Mouse (Mus musculus) erythroblast, embryonic 14.5 days (primary cell): ENCODE data around the gene St14.

Source experiments
- GATA1 ChIP-seq: IDR thresholded peaks from 2 replicates; pipeline ENCODE4 v1.6.1; 2012; ENCODE audit warnings: low read length, inconsistent platforms, mixed read lengths
- TAL1 ChIP-seq: IDR thresholded peaks from 3 replicates; pipeline ENCODE4 v1.6.1; 2012; ENCODE audit warnings: low read length, inconsistent platforms, mixed read lengths

GRCm38 (mm10) chr9:31151050-31151449 is 19.4 kb upstream of the St14 start:
- no peak for TF ChIP-seq TAL1
- no peak for TF ChIP-seq GATA1
